Mouse (Mus musculus) A20 (cell line): ENCODE results near the gene Gm20795.
"Not testable (repeated sequence)": the region's sequence is repeated elsewhere in the genome, so short reads cannot be mapped to it uniquely, and the experiment has no call there.

ENCODE experiments used
- DNase-seq: peaks from one replicate; pipeline ENCODE4 v3.0.0-alpha.2; 2011; ENCODE audit warnings: low read depth, low spot score

The Gm20795 gene

GRCm38 (mm10) chrY:40804614-40805013 is at the start of gene Gm20795:
Gene Gm20795 (plus strand): TSS chrY:40804914.
- not testable (repeated sequence) for DNase-seq

DNA sequence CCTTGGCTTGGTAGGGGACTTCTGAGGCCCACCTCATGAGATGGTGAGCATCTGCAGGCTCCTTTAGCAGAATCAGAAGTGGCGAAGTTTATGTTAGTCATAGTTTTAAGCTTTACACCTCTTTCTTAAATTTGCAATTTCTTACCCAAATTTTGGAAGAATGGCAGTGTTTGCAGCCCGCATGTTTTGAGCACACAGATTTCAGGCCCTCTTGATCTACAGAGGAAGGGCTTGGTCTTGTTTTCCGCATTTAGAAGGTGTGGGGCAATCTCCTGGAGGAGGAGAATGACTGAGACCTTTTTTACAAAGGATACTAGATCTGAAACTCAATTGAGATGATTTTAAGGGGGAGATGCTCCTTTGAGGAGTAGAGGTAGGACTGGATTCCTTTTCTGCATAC is 29.0 kb upstream of the Gm20795 start, which contains the start of gene Gm21797:
TSS of gene Gm21797 (minus strand) at position 101 of the 400 bp plus-strand sequence.
- DNase-seq, result not testable (repeated sequence)
